Mouse (Mus musculus) erythroid progenitor cell, adult 5-6 weeks (primary cell): ENCODE data around the gene Abhd2. TPM values are rescaled to one million over a fixed set of nuclear protein-coding genes. Genes with fewer than 3 reads are reported as not detected.

Experiments used
- ATAC-seq: replicated peaks from 2 replicates; pipeline ENCODE4 v1.8.0; 2016; ENCODE audit warnings: moderate number of reproducible peaks, mild to moderate bottlenecking, moderate TSS enrichment, inconsistent platforms; ENCODE audit not compliant: poor library complexity, low FRiP score, severe bottlenecking
- total RNA-seq, 2 experiments: library from RNA; stranded (forward) in 1 of 2; stranded (reverse) in 1 of 2; fragments of 150-400 nt in 1 of 2; fragments of 186-747, 209-891 nt in 1 of 2; gene quantifications; 2 replicates each; pipeline versions ENCODE4 v1.2.3 to v1.2.4; 2015 to 2017; ENCODE audit warnings: low replicate concordance in 2 of 2

Gene Abhd2
- total RNA-seq, 2 experiments from 2014 or later = 21.9 to 39.0 TPM

GRCm38 (mm10) chr7:79285408-79285807 is 12.4 kb downstream of the Abhd2 start:
- no peak for ATAC-seq

- ATAC-seq = 0 out of 2 replicates have a peak, but pooled peaks have one; percentile 40
Measured at GRCm38 (mm10) chr7:79287226-79287625, 14.2 kb downstream of the Abhd2 start.

- no peak for ATAC-seq
Measured at GRCm38 (mm10) chr7:79287928-79288327, 14.9 kb downstream of the Abhd2 start.

- ATAC-seq = no peak
Measured at GRCm38 (mm10) chr7:79288422-79288821, 15.4 kb downstream of the Abhd2 start.

- no peak for ATAC-seq
Measured at GRCm38 (mm10) chr7:79293605-79294232, 20.7 kb downstream of the Abhd2 start.

- ATAC-seq = no peak
Measured at GRCm38 (mm10) chr7:79294449-79294980, 21.5 kb downstream of the Abhd2 start.

GRCm38 (mm10) chr7:79295196-79295826 is 22.3 kb downstream of the Abhd2 start:
- ATAC-seq = no peak

- no peak for ATAC-seq
Measured at GRCm38 (mm10) chr7:79298681-79299080, 25.7 kb downstream of the Abhd2 start.

GRCm38 (mm10) chr7:79299548-79299947 is 26.5 kb downstream of the Abhd2 start:
- ATAC-seq = no peak

GRCm38 (mm10) chr7:79300432-79301151 is 27.6 kb downstream of the Abhd2 start:
- ATAC-seq = no peak

GRCm38 (mm10) chr7:79302145-79302544 is 29.1 kb downstream of the Abhd2 start:
- ATAC-seq = no peak

GRCm38 (mm10) chr7:79302586-79302985 is 29.6 kb downstream of the Abhd2 start:
- ATAC-seq = no peak

GRCm38 (mm10) chr7:79303183-79303761 is 30.3 kb downstream of the Abhd2 start:
- ATAC-seq = no peak

GRCm38 (mm10) chr7:79308455-79309030 is 35.5 kb downstream of the Abhd2 start:
- ATAC-seq = no peak

GRCm38 (mm10) chr7:79309247-79310190 is 36.5 kb downstream of the Abhd2 start:
- ATAC-seq = no peak

- no peak for ATAC-seq
Measured at GRCm38 (mm10) chr7:79310191-79310555, 37.2 kb downstream of the Abhd2 start.

- ATAC-seq = no peak
Measured at GRCm38 (mm10) chr7:79311420-79311988, 38.5 kb downstream of the Abhd2 start.

GRCm38 (mm10) chr7:79312246-79312645 is 39.2 kb downstream of the Abhd2 start:
- ATAC-seq = no peak
